Mouse (Mus musculus): Measurements from ENCODE around the gene Ube2r2. TPM values are rescaled to one million over a fixed set of nuclear protein-coding genes. Genes with fewer than 3 reads are reported as not detected.

The Ube2r2 gene
- polyA plus RNA-seq, 1 experiment, result 130 TPM

DNA sequence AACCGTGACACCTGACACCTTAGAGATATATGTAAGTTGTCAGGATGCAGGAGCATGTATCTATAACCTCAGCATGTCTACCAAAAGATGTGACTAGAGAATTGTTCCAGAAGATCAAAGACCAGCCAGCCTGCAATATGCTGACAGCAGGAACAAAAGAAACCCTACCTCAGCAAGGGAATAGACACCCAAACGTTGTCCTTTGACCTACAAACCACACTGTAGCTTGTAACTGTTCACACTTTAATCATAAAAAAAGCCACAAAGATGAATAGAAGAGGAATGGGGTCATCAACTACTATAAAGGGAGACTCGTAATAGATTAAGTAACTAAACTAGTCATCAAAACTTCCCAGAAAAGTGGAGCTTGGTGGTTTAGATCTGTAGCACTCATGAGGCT lies 105.4 kb downstream of the Ube2r2 start:
- H3K36me3 ChIP-seq (ENCODE audit: control insufficient read depth, insufficient read depth, low read length, poor library complexity, severe bottlenecking), result peaks cover 18% of the 10 kb centered on the region
- H3K9ac ChIP-seq (ENCODE audit: low read depth, poor library complexity, severe bottlenecking), result no peak overlapping the region
- no peaks in the 10 kb centered on the region for H3K9me3 ChIP-seq (replicated peaks; ENCODE audit: control insufficient read depth, insufficient read depth, low read length, poor library complexity, severe bottlenecking)
- no peak overlapping the region for H3K4me3 ChIP-seq (ENCODE audit: low read depth, low read length)
- H3K4me1 ChIP-seq (ENCODE audit: control insufficient read depth, insufficient read depth, low read length), result peaks cover 2% of the 10 kb centered on the region
- H3K27me3 ChIP-seq (ENCODE audit: control insufficient read depth, insufficient read depth, low read length, poor library complexity, severe bottlenecking), result no peaks in the 10 kb centered on the region
- TF ChIP-seq CTCF (IDR thresholded peaks at IDR 0.05; ENCODE audit: low read depth, low read length) (no peak), POLR2A (IDR thresholded peaks at IDR 0.05; ENCODE audit: insufficient read depth, low read length) (no peak), EP300 (IDR thresholded peaks at IDR 0.05; ENCODE audit: insufficient read depth, low read depth, low read length) (no peak)
- H3K27ac ChIP-seq (ENCODE audit: insufficient read depth, low read length), result no peak overlapping the region

Other genes starting within 250 kb of the Ube2r2 start
- not detected in 2 replicates for gene Spink4, start 215.7 kb upstream of the Ube2r2 start, polyA plus RNA-seq (2011; ENCODE audit: insufficient read depth, insufficient read length, low read depth, missing spikeins)
- 102 and 106 TPM in 2 replicates for gene Bag1, start 187.4 kb upstream of the Ube2r2 start, polyA plus RNA-seq (2011; ENCODE audit: insufficient read depth, insufficient read length, low read depth, missing spikeins)
- gene Chmp5, start 187.3 kb upstream of the Ube2r2 start, polyA plus RNA-seq (2011; ENCODE audit: insufficient read depth, insufficient read length, low read depth, missing spikeins), result 117 and 120 TPM in 2 replicates
- 97.6 and 104 TPM in 2 replicates for gene Nfx1, start 164.8 kb upstream of the Ube2r2 start, polyA plus RNA-seq (2011; ENCODE audit: insufficient read depth, insufficient read length, low read depth, missing spikeins)
- gene Aqp7, start 87.6 kb upstream of the Ube2r2 start, polyA plus RNA-seq (2011; ENCODE audit: insufficient read depth, insufficient read length, low read depth, missing spikeins), result not detected in 2 replicates
- 15.7 and 16.7 TPM in 2 replicates for gene Aqp3, start 37.6 kb upstream of the Ube2r2 start, polyA plus RNA-seq (2011; ENCODE audit: insufficient read depth, insufficient read length, low read depth, missing spikeins)
- 56.0 and 56.1 TPM in 2 replicates for gene Nol6, start 11.3 kb upstream of the Ube2r2 start, polyA plus RNA-seq (2011; ENCODE audit: insufficient read depth, insufficient read length, low read depth, missing spikeins)
- 144 TPM in 2 replicates for gene Ubap2, start 139.4 kb downstream of the Ube2r2 start, polyA plus RNA-seq (2011; ENCODE audit: insufficient read depth, insufficient read length, low read depth, missing spikeins)
- 51.1 and 53.0 TPM in 2 replicates for gene Dcaf12, start 179.1 kb downstream of the Ube2r2 start, polyA plus RNA-seq (2011; ENCODE audit: insufficient read depth, insufficient read length, low read depth, missing spikeins)
- 72.5 and 91.6 TPM in 2 replicates for gene Ubap1, start 213.3 kb downstream of the Ube2r2 start, polyA plus RNA-seq (2011; ENCODE audit: insufficient read depth, insufficient read length, low read depth, missing spikeins)